Mouse (Mus musculus): ENCODE results near the gene Tmem158. TPM values are rescaled to one million over a fixed set of nuclear protein-coding genes. Genes with fewer than 3 reads are reported as not detected.

The Tmem158 gene
- 7.8 and 8.7 TPM in 2 replicates for polyA plus RNA-seq (2015; fragmentation: Nextera tagmentation; extraction: Ambion mirVana)

- peak; percentile 88 for DNase-seq (ENCODE audit: low spot score)
Measured at GRCm38 (mm10) chr9:123260611-123261021, at the start of gene Tmem158. Gene Tmem158 (minus strand): TSS chr9:123260764.

- no peak for DNase-seq (ENCODE audit: low spot score)
Measured at GRCm38 (mm10) chr9:123309685-123310365, 49.3 kb upstream of the Tmem158 start.

- no peak for DNase-seq (ENCODE audit: low spot score)
Measured at GRCm38 (mm10) chr9:123309073-123309472, 48.5 kb upstream of the Tmem158 start.

GRCm38 (mm10) chr9:123304917-123305316 is 44.4 kb upstream of the Tmem158 start:
- no peak for DNase-seq (ENCODE audit: low spot score)

- DNase-seq (ENCODE audit: low spot score) = no peak
Measured at GRCm38 (mm10) chr9:123303952-123304351, 43.4 kb upstream of the Tmem158 start.

GRCm38 (mm10) chr9:123302759-123303313 is 42.3 kb upstream of the Tmem158 start:
- no peak for DNase-seq (ENCODE audit: low spot score)

GRCm38 (mm10) chr9:123297862-123298261 is 37.3 kb upstream of the Tmem158 start:
- no peak for DNase-seq (ENCODE audit: low spot score)

GRCm38 (mm10) chr9:123296229-123296628 is 35.7 kb upstream of the Tmem158 start:
- DNase-seq (ENCODE audit: low spot score) = no peak

GRCm38 (mm10) chr9:123294581-123294980 is 34.0 kb upstream of the Tmem158 start:
- DNase-seq (ENCODE audit: low spot score) = no peak

GRCm38 (mm10) chr9:123288378-123288777 is 27.8 kb upstream of the Tmem158 start:
- no peak for DNase-seq (ENCODE audit: low spot score)

- DNase-seq (ENCODE audit: low spot score) = no peak
Measured at GRCm38 (mm10) chr9:123285623-123286022, 25.1 kb upstream of the Tmem158 start.

GRCm38 (mm10) chr9:123280775-123281174 is 20.2 kb upstream of the Tmem158 start:
- DNase-seq (ENCODE audit: low spot score) = no peak

- no peak for DNase-seq (ENCODE audit: low spot score)
Measured at GRCm38 (mm10) chr9:123278003-123278402, 17.4 kb upstream of the Tmem158 start.

- no peak for DNase-seq (ENCODE audit: low spot score)
Measured at GRCm38 (mm10) chr9:123275373-123275772, 14.8 kb upstream of the Tmem158 start.

- no peak for DNase-seq (ENCODE audit: low spot score)
Measured at GRCm38 (mm10) chr9:123274674-123275073, 14.1 kb upstream of the Tmem158 start.

GRCm38 (mm10) chr9:123273876-123274275 is 13.3 kb upstream of the Tmem158 start:
- DNase-seq (ENCODE audit: low spot score) = no peak

- peak; percentile 9 for DNase-seq (ENCODE audit: low spot score)
Measured at GRCm38 (mm10) chr9:123271552-123271951, 11.0 kb upstream of the Tmem158 start.

GRCm38 (mm10) chr9:123269906-123270558 is 9.5 kb upstream of the Tmem158 start:
- DNase-seq (ENCODE audit: low spot score) = no peak

GRCm38 (mm10) chr9:123259896-123260610 is 511 bp downstream of the Tmem158 start:
- peak; percentile 37 for DNase-seq (ENCODE audit: low spot score)

- DNase-seq (ENCODE audit: low spot score) = peak; percentile 18
Measured at GRCm38 (mm10) chr9:123259461-123259895, 1.1 kb downstream of the Tmem158 start.

- no peak for DNase-seq (ENCODE audit: low spot score)
Measured at GRCm38 (mm10) chr9:123258796-123259195, 1.8 kb downstream of the Tmem158 start.

- DNase-seq (ENCODE audit: low spot score) = no peak
Measured at GRCm38 (mm10) chr9:123255736-123256135, 4.8 kb downstream of the Tmem158 start.

Data from thymus, postnatal 0 days (tissue).